Mouse (Mus musculus): ENCODE data around the gene Oog2. TPM values are rescaled to one million over a fixed set of nuclear protein-coding genes. Genes with fewer than 3 reads are reported as not detected.
"Not testable (repeated sequence)": the region's sequence is repeated elsewhere in the genome, so short reads cannot be mapped to it uniquely, and the experiment has no call there.

Gene Oog2
- polyA plus RNA-seq (2015; fragmentation: Nextera tagmentation; extraction: Ambion mirVana) = not detected in 2 replicates

- Histone ChIP-seq H3K27ac (ENCODE audit: low read length) (no peak within 1 kb of the TSS), H3K9ac (replicated peaks; ENCODE audit: low read depth, low read length) (no peak within 1 kb of the TSS), H3K4me1 (replicated peaks; ENCODE audit: control insufficient read depth, insufficient read depth, low read length) (no peaks in the 10 kb centered on the region), H3K4me2 (ENCODE audit: low read length) (no peak within 1 kb of the TSS), H3K36me3 (ENCODE audit: control insufficient read depth, insufficient read depth) (no peaks in the 10 kb centered on the region), H3K9me3 (ENCODE audit: control insufficient read depth, low read length) (peaks cover 7% of the 10 kb centered on the region; the same call in 1 of the 2 replicates), H3K27me3 (replicated peaks; ENCODE audit: control insufficient read depth, insufficient read depth, low read length) (no peaks in the 10 kb centered on the region), H3K4me3 (replicated peaks; ENCODE audit: low read length) (no peak within 1 kb of the TSS)
- no peak for ATAC-seq
- WGBS = 46% methylated on average over 1 of the region's 1 CpGs
These were observed at the start of gene Oog2 for GRCm38 (mm10) chr4:144190419-144190818. Gene Oog2 (plus strand): TSS chr4:144190719.

GRCm38 (mm10) chr4:144162563-144162962, 28.0 kb upstream of the Oog2 start, which contains the start of gene Oog3:
Gene Oog3 (minus strand): TSS chr4:144162663.
- Histone ChIP-seq H3K36me3 (ENCODE audit: control insufficient read depth, insufficient read depth) (no peaks in the 10 kb centered on the region), H3K27me3 (replicated peaks; ENCODE audit: control insufficient read depth, insufficient read depth, low read length) (no peaks in the 10 kb centered on the region), H3K4me3 (replicated peaks; ENCODE audit: low read length) (no peak within 1 kb of the TSS), H3K9me3 (ENCODE audit: control insufficient read depth, low read length) (peaks cover 14% of the 10 kb centered on the region; the same call in 1 of the 2 replicates), H3K4me2 (ENCODE audit: low read length) (no peak within 1 kb of the TSS), H3K9ac (replicated peaks; ENCODE audit: low read depth, low read length) (no peak within 1 kb of the TSS), H3K27ac (ENCODE audit: low read length) (no peak within 1 kb of the TSS), H3K4me1 (replicated peaks; ENCODE audit: control insufficient read depth, insufficient read depth, low read length) (no peaks in the 10 kb centered on the region)
- ATAC-seq = no peak
- WGBS = 77% methylated on average over 1 of the region's 1 CpGs

- 74% methylated on average over 1 of the region's 1 CpGs for WGBS
- H3K36me3 ChIP-seq (ENCODE audit: control insufficient read depth, insufficient read depth); H3K4me1 ChIP-seq (replicated peaks; ENCODE audit: control insufficient read depth, insufficient read depth, low read length); ATAC-seq; H3K9me3 ChIP-seq (ENCODE audit: control insufficient read depth, low read length); H3K4me2 ChIP-seq (ENCODE audit: low read length); H3K27ac ChIP-seq (ENCODE audit: low read length); H3K9ac ChIP-seq (replicated peaks; ENCODE audit: low read depth, low read length); H3K4me3 ChIP-seq (replicated peaks; ENCODE audit: low read length); H3K27me3 ChIP-seq (replicated peaks; ENCODE audit: control insufficient read depth, insufficient read depth, low read length): not testable (repeated sequence)
These were observed 22.7 kb downstream of the Oog2 start, which contains the start of gene C87977 for GRCm38 (mm10) chr4:144213218-144213617. Gene C87977 (minus strand): TSS chr4:144213318.

Other genes starting within 250 kb of the Oog2 start
- gene Pramef25, start 239.7 kb upstream of the Oog2 start, polyA plus RNA-seq (2015; fragmentation: Nextera tagmentation; extraction: Ambion mirVana) = not detected in 2 replicates
- gene Gm13101, start 223.8 kb upstream of the Oog2 start, polyA plus RNA-seq (2015; fragmentation: Nextera tagmentation; extraction: Ambion mirVana) = not detected in 2 replicates
- gene Pramef17, start 196.3 kb upstream of the Oog2 start, polyA plus RNA-seq (2015; fragmentation: Nextera tagmentation; extraction: Ambion mirVana) = not detected in 2 replicates
- not detected in 2 replicates for gene Pramel4, start 131.6 kb upstream of the Oog2 start, polyA plus RNA-seq (2015; fragmentation: Nextera tagmentation; extraction: Ambion mirVana)
- gene Gm13102, start 84.2 kb upstream of the Oog2 start, polyA plus RNA-seq (2015; fragmentation: Nextera tagmentation; extraction: Ambion mirVana) = not detected in 2 replicates
- gene Oog3, start 28.1 kb upstream of the Oog2 start, polyA plus RNA-seq (2015; fragmentation: Nextera tagmentation; extraction: Ambion mirVana) = not detected in 2 replicates
- not detected in 2 replicates for gene C87977, start 22.6 kb downstream of the Oog2 start, polyA plus RNA-seq (2015; fragmentation: Nextera tagmentation; extraction: Ambion mirVana)
- gene Pramel5, start 89.8 kb downstream of the Oog2 start, polyA plus RNA-seq (2015; fragmentation: Nextera tagmentation; extraction: Ambion mirVana) = not detected in 2 replicates
- not detected in 2 replicates for gene Gm13128, start 139.5 kb downstream of the Oog2 start, polyA plus RNA-seq (2015; fragmentation: Nextera tagmentation; extraction: Ambion mirVana)
- not detected in 2 replicates for gene Gm13119, start 167.2 kb downstream of the Oog2 start, polyA plus RNA-seq (2015; fragmentation: Nextera tagmentation; extraction: Ambion mirVana)
- not detected in 2 replicates for gene Pramef20, start 187.2 kb downstream of the Oog2 start, polyA plus RNA-seq (2015; fragmentation: Nextera tagmentation; extraction: Ambion mirVana)
- not detected in 2 replicates for gene Pramef12, start 217.7 kb downstream of the Oog2 start, polyA plus RNA-seq (2015; fragmentation: Nextera tagmentation; extraction: Ambion mirVana)
- not detected in 2 replicates for gene 1700012P22Rik, start 248.1 kb downstream of the Oog2 start, polyA plus RNA-seq (2015; fragmentation: Nextera tagmentation; extraction: Ambion mirVana)